Mouse (Mus musculus): ENCODE results near the gene Rnf144b. TPM values are rescaled to one million over a fixed set of nuclear protein-coding genes. Genes with fewer than 3 reads are reported as not detected.

Rnf144b gene
- total RNA-seq, 2 experiments from 2014 or later, result 9.8 to 10.7 TPM

DNA sequence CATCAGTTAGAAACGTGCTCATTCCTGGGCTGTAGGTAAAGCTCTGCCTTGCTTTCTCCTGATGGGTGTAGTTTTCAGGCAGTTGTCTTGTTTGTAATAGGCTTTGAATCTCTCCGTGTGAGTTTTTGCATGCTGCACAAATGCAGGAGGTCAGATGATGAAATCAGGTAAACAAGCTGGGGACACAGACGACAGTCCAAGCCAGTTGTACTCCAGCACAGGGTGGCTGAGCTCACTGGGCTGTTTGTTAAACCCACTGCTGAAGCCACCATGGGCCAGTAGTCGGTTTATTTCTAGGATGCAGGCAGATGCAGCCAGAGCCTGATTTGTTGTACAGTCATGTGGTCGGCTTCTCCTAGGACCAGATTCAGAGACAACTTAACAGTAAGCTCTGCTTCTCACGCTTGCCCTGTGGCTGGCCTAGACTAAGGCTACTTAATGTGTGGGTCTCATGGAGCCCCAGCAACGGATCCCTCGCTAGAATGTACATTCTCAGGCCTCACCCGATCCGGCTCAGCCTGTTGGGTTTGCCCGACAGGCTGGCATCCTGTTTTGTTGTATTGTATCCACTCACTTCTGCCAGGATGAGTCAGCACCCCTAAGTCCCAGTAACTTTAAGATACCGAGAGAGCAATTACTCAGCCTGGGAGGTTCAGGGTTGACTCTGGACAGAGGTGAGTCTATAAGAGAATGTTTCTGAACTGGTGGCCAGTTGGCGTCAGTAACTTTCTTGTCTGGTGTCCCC is 48.5 kb downstream of the Rnf144b start:
- DNase-seq (ENCODE audit: extremely low spot score in 1 of 2, low spot score in 1 of 2), result no peak

DNA sequence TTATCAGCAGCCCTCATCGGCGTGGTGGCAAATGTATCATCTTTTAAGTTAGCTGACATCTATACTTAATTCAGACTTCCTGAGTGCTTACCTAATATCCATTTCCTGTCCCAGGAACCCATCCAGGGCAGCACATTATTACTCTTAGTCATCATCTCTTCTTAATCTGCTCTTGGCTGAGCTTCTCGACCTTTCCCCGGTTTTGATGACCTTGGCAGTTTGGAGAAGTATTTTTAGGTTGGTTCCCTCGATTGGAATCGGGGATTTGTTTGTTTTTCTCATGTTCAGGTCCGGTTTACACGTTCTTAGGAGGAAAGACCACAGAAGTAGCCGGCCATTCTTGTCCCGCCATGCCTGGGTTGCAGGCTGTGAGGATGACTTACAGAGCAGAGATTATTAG is 50.4 kb downstream of the Rnf144b start:
- DNase-seq (ENCODE audit: extremely low spot score in 1 of 2, low spot score in 1 of 2), result no peak

DNA sequence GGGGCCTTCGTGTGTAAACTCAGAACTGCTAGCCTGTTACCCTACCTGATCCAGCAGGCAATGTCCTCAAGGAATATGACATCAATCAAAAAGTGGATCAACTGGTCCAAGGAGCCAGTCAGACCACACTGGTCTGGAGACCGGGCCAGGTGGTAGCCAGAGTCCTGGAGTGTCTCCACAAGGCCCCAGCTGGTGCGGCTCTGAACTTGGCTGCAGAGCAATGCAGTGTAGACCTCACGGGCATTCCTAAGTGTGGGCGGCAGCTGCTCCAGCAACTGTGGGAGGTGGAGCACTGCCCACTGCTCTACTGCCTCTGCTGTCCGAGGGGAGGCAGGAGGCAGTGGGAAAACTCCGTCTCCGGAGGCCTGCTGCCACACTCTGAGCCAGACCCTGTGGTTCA is 55.7 kb downstream of the Rnf144b start:
- DNase-seq (ENCODE audit: extremely low spot score in 1 of 2, low spot score in 1 of 2), result no peak

DNA sequence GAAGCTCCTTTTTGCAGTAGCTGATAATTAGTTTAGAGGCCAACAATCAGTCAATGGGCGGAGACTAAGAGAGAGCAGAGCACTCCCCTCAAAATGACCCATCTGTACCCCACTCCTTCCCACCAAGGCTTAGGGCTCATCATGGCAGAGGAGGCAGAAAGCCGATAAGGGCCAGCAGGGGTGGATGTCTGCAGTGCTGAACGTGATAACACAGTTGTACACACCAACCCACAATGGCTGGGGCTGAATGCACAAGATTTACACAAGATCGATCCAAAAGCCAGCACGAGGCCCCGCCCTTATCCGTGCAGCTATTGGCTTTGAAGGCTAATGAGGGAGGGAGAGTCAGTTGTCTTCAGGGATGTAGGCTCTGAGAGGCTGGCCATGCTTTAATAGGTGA is 58.3 kb downstream of the Rnf144b start:
- DNase-seq (ENCODE audit: extremely low spot score in 1 of 2, low spot score in 1 of 2), result no peak

DNA sequence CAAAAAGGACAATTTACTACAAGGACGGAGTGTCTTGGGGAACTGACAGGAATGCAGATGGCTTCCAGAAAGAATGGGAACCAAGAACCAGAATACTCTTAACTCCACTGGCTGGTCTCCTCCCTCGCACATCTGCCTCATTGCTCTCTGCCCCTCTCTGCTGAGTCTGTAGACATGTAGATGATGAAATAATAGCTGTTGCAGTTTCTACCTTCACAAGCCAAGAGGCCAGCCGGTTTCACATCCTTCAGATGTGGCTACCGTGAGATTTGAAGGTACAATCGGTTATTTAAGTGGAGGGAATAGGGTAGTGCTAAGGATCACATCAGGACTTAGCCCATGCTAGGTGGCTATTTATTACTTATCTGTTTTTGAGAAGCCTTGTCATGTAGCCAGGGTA is 59.9 kb downstream of the Rnf144b start:
- no peak for DNase-seq (ENCODE audit: extremely low spot score in 1 of 2, low spot score in 1 of 2)

DNA sequence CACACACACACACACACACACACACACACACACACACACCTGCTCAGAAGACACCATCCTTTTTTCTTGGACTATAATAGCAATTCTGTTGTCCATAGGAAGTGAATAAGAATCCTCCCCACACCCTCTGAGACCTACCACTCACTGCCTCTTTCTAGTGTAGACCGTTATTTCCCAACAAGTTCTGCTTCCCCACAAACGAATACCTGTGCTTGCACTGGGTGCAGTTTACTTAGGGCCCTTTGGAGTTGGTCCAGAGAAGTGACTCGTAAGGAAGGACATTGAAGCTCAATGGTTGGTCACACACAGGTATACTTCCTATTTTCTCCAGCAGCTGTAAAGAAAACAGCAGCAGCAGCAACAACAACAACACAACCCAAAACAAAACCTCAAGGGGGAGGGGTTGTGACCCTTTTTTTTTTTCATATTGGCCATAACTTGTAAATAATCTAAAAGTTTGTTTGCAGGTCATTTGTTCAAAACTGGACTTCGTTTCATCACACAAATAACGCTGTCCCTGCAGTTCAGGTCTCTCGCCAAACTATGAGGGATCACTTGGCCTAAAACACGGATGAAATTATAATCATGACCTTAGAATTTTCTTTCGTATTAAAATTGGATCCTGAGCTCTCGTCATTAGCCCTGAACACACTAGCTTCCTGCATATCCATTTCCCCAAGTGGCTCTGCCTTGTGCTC is 60.7 kb downstream of the Rnf144b start:
- no peak for DNase-seq (ENCODE audit: extremely low spot score in 1 of 2, low spot score in 1 of 2)

DNA sequence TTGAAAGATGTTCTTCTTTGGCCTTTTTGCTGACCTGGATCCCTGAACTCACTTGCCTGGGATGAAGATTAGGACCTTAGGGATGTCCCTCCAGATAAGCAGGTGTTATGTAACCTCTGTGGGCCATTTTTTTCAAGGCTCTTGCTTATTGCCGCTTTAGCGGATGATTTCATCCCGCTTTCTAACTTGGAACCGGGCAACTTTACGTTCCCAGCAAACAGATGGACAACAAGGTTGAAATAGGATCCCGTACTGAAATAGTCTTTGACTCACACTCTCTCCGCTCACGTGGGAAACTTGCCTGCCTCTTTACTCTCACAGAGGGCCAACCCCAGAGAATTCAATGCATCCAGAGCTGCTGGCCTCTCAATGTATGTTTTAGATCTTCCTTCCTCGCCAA is 61.3 kb downstream of the Rnf144b start:
- no peak for DNase-seq (ENCODE audit: extremely low spot score in 1 of 2, low spot score in 1 of 2)

DNA sequence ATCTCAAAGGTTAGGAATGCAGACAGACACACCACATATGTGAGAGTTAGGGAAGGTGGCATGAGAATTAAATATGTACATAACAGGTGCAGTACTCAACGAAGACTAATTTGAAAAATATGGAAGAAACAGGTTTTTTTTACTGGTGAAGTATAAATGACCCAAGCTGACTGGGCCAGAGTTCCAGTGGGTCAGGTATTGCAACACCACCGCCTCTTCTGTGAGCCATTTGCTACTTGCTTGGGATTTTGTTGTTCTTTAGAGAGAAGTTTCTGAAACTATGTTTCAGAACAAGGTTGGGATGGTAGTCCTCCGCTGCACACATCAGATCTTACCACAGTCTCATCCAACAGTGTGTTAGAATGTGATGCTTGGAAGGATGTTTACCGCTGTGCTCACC is 65.4 kb downstream of the Rnf144b start:
- no peak for DNase-seq (ENCODE audit: extremely low spot score in 1 of 2, low spot score in 1 of 2)

DNA sequence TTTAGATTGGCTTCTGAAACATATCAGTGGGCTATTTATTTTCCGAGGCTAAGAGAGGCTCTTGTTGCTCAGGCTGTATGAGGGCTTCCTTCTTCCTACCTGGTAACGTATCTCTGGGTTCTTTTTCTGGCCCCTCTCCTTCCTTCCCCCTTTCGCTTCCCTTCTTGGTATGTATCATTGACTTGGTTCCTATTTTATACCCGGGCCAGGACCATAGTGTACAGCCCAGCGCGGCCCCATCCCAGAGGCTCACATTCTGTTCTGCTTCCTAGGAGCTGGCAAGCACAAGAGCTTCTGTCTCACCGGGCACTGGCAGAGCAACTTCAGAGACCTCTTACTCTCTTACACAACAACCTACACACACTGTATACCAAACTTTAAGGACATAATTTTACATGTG is 67.5 kb downstream of the Rnf144b start:
- DNase-seq (ENCODE audit: extremely low spot score in 1 of 2, low spot score in 1 of 2), result no peak

DNA sequence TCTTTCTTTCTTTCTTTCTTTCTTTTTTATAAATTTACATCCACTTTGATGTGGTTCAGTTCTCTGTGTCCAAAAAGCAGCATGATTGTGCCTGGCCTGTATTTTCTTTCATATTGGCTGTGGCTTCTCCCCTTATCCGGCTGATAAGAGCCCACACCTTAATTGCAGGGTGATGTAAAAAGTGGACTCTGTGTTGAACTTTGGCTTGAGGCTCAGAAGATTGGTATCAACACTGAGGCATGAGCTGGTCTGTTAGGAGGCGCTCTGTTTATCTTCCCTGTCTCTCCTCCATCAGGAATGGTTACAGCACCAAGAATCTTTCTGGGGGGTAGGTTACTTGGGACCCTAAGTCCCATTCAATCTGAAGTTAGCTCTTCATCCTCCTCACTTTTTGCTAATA is 69.7 kb downstream of the Rnf144b start:
- no peak for DNase-seq (ENCODE audit: extremely low spot score in 1 of 2, low spot score in 1 of 2)

DNA sequence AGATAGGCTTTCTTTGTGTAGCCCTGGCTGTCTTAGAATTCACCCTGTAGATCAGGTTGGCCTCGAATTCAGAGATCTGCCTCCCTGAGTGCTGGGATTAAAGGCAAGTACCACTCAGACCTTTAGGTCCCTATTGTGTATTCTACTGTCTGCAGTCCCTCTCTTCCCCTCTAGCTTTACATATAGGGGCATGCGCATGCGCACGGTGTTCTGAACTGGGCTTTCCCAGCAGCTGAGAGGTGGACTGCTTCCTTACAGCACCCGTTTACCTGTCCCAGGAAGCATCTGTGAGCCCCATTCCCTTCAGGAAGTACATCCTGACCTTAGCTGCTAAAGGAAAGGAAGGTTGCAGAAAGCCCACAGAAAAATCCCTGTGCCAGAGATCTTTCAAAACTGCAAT is 70.3 kb downstream of the Rnf144b start:
- no peak for DNase-seq (ENCODE audit: extremely low spot score in 1 of 2, low spot score in 1 of 2)

DNA sequence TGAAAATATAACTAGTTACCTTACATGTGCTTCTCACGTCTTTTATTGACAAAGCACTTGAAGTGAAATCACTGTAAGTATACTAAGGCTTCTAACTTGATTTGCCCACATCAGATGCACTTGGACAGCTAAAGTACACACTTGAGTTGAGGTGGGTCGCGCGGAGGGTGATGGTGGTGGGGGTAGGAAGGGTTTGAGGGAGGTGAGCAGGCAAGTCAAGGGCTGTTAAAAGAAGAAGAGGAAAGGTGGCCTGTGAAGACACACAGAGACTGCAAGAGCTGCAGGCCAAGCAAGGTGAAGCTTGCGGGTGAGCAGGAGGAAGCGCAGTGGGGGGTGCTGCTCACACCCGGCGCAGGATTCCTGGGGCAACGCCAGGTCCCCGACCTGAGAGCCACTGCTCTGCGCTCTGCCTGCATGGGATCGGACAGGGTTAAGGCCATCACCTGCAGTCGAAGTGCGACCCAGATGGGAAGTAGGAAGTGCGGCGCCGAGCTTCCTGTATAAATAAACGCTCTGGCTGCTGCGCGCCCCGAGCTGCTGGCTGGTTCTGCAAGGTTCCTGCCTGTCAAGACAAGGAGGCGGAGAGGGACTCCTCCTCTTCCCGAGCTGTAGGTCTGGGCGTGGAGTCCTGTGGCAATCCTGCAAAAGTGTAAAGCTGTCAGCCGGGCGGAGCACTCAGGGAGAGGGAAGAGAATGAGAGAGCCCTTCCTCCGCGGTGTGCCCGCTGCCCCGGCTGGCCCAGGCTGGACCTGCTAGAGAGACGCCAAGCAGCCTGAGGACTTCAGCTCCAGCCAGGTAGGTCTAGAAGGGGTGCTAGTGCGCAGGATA is 71.1 kb downstream of the Rnf144b start:
- peak; percentile 27 to 36 for DNase-seq (ENCODE audit: extremely low spot score in 1 of 2, low spot score in 1 of 2)

DNA sequence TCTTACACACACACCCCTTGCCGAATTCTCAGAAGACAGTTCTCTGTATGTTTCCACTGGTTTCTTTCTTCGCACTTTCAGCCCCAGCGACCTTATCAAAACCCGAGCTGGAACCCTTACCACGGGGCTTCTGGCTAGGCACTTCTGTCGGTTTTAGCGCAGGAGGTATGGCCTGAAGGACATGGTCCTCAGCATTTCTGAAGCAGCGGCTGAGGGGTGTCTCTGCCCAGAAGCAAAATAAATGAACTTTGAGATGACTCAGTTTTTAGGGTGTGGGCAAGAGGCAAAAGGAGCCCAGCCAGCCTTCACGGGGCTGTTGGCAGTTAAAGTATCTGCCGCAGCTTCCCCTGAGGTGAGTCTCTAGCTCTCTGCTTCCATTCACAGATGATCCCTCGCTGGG is 72.2 kb downstream of the Rnf144b start:
- DNase-seq (ENCODE audit: extremely low spot score in 1 of 2, low spot score in 1 of 2), result no peak

DNA sequence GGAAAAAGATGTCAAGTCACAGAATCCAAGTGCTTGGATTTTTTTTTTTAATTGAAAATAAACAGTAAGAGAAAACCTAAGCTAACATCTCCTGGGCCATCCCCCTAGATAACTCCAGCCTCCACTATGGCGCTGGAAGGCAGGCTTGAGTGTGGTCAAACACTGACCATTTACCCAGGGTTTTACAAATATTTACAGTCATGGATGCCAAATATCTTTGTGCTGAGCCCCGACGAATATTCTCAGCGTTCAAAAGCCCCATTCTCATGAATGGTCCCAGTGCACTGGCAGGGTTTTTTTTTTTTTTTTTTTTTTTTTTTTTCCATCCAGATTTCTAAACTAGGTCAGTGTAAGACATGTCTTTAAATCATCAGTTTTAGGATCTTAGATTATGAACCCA is 73.0 kb downstream of the Rnf144b start:
- DNase-seq (ENCODE audit: extremely low spot score in 1 of 2, low spot score in 1 of 2), result no peak

DNA sequence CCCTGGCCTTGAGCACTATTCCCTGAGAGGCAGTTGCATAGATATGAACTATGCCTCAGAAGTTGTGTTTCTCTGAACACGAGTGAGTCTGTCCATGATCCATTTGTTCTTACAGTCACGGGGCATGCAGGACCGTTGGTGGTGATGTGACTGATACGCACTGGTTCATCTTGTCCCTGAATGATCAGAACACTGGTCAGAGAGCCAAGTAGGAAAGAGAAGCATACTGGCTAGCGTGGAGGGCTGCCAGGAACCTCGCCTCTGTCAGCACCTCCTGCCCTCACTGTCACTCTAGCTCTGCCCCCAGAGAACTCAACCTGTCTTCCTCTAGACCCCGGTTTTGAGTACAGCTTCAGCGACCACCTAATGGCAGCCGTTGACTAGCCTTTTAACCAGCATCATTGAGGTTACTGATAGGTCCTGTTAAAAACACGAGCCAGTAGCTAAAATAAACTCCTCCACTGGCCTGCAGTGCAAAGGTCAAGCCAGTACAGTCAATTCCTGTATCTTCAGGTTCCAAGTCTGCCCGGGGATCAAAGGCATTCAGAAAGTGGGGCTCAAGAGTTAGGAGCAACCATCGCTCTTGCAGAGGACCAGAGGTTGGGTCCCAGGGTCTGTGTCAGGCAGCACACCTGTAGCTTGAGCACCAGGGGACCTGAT is 77.7 kb downstream of the Rnf144b start:
- no peak for DNase-seq (ENCODE audit: extremely low spot score in 1 of 2, low spot score in 1 of 2)

DNA sequence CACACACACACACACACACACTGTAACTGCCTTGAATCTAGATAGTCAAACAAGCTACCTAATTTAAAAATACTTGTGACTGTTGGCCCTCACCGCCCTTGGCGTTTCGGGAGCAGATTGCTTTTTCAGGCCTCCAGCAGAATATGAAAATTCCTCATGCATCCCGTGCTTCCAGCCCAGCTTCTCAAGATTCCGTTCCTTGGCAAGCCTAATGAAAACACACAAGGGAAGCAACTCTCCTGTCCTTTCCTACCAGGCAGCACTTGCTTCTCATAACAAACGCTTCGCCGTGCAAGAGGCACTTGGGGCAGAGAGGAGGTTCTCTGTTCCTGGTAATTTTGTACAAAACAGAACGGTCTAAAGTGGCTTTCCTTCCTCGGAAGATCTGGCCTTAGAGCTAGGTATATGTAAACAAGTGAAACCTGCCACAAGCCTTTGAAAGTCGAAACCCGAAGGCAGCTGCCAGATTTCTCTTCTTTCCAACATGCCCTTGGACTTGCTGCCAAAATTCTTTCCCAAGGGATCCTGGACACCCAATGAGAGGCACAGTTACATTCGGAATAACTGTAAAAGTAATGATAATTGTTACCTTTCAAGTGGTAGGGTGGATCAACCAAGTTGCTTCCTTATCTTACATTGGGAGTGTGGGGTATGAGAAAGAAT is 79.6 kb downstream of the Rnf144b start:
- DNase-seq (ENCODE audit: extremely low spot score in 1 of 2, low spot score in 1 of 2), result no peak

DNA sequence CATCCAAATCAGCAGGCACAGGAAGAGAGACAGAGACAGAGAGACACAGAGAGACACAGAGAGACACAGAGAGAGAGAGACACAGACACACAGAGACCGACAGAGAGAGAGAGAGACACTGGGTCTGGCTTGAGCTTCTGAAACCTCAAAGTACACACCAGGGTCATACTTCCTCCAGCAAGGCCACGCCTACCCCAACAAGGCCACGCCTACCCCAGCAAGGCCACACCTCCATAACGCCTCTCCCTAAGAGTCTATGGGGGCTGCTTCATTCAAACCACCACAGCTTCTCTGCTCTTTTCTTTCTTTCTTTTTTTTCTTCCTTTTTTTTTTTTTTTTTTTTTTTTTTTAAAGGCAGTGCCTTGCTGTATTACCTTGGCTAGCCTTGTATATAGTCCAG is 88.0 kb downstream of the Rnf144b start:
- no peak for DNase-seq (ENCODE audit: extremely low spot score in 1 of 2, low spot score in 1 of 2)

DNA sequence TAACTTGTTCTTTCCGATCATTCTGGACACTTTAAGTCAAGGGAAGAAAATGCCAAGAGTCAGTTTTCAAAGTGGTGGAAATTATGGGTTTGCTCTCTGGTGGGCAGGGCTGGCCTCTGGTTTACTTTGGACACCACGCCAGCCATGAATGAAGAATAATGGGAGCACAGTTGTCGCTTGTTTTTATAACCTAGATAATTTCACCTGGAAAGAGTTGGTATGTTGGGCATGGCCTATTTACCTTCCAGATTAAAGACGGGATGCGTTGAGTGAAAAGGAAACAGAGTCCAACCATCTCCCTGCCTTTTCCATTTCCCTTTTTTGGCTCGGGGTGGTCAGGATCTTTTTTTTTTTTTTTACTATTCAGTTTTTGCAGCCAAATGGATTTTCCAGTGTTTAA is 88.5 kb downstream of the Rnf144b start:
- DNase-seq (ENCODE audit: extremely low spot score in 1 of 2, low spot score in 1 of 2), result no peak

DNA sequence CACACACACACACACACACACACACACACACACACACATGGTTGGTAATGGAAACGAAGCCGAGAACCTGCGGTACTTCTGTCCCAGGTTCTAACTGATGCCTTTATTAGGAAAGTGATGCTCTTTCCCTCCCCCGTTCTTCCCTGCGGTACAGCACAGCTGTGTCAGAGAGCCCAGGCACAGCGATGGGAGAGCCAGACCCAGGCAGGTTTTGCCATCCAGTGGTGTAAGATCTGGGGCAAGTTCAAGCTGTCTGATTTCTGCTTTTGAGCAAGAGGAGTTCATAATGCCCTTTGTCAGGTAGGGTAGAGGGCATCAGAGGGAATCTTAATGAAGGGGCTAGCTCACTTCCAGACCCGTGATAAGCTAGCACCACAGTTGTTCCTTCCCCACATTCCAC is 89.1 kb downstream of the Rnf144b start:
- no peak for DNase-seq (ENCODE audit: extremely low spot score in 1 of 2, low spot score in 1 of 2)

DNA sequence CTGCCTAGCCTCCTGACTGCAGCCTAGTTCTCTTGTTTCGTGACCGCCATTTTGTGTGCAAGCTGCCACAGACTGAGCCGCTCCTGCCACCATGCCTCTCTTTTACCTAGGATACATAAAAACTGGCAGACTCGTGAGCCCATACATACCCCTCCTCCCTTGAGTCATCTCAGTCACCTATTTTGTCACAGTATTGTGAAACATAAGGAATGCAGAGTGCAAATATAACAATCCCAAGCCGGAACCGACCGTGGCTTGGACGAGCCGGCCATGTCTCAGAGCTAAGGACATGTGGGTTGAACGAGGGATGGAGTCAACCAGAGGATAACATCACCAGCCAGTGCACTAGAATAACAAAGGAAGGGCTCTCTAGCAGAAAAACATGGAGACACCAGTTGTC is 91.4 kb downstream of the Rnf144b start:
- no peak for DNase-seq (ENCODE audit: extremely low spot score in 1 of 2, low spot score in 1 of 2)

Measured in layer of hippocampus, postnatal 25 days (tissue).